Mouse (Mus musculus): Measurements from ENCODE around the gene Zbp1. TPM values are rescaled to one million over a fixed set of nuclear protein-coding genes. Genes with fewer than 3 reads are reported as not detected.

Zbp1 gene
- total RNA-seq, 4 experiments from 2014 or later, result 0.31 to 0.52 (median 0.46) TPM; not detected in 1

GRCm38 (mm10) chr2:173179046-173179445 is 39.7 kb downstream of the Zbp1 start:
- DNase-seq (ENCODE audit: low spot score), result no peak

DNA sequence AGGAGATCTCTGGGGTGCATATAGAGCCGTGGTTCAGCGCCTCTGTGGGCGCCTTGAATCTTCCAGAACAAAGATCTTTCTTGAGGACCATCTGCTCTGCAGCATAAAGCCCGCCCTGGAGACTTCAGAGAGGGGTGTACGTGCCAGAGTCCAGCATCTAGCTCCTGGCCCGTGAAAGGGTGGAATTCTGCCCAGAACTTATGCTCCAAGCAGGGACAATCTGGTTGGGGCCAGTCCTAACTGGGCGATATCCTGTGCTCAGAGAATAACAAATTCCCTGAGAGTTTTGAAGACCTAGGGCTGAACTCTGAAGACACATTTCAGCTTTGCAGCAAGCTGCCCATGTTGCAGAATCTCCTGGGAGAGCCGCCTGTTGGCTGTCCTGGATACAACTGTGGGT is 40.8 kb downstream of the Zbp1 start:
- DNase-seq (ENCODE audit: low spot score), result peak; percentile 23

- no peak for DNase-seq (ENCODE audit: low spot score)
These were observed 41.2 kb downstream of the Zbp1 start for GRCm38 (mm10) chr2:173177481-173177880.

DNA sequence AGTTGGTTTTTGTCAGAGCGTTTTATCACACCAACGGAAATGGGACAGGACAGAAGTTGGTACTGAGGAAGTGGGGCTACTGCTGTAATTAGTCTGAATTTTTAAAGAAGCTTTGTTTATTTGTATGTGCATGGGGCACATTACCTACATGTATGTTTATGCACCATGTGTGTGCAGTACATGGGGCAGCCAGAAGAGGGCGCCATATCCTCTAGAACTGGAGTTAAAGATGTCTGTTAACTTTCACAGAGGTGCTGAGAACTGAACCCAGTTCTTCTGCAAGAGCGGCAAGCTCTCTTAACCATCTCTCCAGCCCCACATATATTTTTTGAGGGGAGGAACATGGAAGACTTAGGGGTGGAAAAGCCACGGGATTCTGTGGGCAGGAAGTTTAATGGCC is 43.0 kb downstream of the Zbp1 start:
- DNase-seq (ENCODE audit: low spot score), result no peak

DNA sequence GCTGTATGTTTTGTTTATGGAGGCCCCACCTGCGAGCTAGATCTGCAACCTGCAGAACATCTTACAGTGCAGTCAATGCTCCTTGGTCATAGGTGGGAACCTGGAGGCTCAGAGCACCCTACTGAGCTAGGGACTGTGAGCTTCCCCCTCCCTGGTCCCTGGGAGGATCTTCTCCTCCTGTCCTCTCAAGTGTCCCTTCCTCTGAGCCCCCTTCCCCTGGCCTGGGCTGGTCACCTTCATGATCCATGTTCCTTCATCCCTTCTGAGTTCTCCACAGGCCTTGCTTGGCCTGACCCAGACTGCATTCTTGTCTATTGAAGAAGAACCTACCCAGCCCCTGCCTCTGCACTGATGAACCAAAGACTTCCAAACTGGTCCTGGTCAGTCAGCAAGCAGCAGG is 44.2 kb downstream of the Zbp1 start:
- DNase-seq (ENCODE audit: low spot score), result no peak

GRCm38 (mm10) chr2:173173521-173174511 is 44.9 kb downstream of the Zbp1 start:
- peak; percentile 41 for DNase-seq (ENCODE audit: low spot score)

- DNase-seq (ENCODE audit: low spot score), result no peak
These were observed 45.7 kb downstream of the Zbp1 start for GRCm38 (mm10) chr2:173173008-173173407.

- no peak for DNase-seq (ENCODE audit: low spot score)
These were observed 46.3 kb downstream of the Zbp1 start for GRCm38 (mm10) chr2:173172386-173172785.

- DNase-seq (ENCODE audit: low spot score), result no peak
These were observed 46.8 kb downstream of the Zbp1 start for GRCm38 (mm10) chr2:173171956-173172355.

DNA sequence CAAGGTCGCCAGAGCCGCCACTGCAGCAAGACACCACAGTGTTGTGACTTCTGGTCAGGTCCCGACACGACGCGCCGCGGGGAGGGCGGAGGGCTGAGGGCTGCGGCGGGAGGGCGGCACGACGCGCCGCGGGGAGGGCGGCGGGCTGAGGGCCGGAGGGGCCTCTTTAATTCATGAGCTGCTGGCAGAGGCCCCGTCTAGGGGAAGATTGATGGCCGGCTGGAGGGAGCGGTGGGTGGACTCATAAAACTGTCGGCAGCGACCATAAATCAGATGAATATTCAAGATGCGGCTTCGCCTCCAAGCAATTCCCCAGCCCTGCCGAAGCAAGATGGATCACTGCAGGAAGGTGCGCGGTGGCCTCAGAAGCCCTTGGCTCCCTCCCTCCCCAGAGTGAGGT is 47.3 kb downstream of the Zbp1 start:
- no peak for DNase-seq (ENCODE audit: low spot score)

DNA sequence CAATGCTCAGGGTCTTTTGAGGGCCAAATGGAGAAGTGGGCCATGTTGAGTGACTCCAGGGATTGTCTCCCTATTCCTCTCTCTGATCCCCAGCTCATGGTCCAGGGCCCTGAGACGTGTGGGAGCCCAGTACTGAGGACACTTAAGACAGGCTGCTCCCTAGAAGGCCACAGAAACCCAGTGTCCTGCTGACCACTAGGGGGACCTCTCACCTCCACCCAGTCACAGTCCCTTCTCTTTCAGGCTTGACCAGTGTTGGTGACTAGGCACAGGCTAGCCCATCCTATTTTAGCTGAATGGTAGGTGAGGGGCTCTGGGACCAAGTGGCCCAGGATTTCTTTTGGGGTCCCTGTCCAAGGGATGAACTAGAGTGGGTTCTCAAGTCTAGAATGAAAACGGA is 48.0 kb downstream of the Zbp1 start:
- no peak for DNase-seq (ENCODE audit: low spot score)

GRCm38 (mm10) chr2:173170081-173170480 is 48.6 kb downstream of the Zbp1 start:
- no peak for DNase-seq (ENCODE audit: low spot score)

GRCm38 (mm10) chr2:173168411-173168851 is 50.3 kb downstream of the Zbp1 start:
- peak; percentile 55 for DNase-seq (ENCODE audit: low spot score)

DNA sequence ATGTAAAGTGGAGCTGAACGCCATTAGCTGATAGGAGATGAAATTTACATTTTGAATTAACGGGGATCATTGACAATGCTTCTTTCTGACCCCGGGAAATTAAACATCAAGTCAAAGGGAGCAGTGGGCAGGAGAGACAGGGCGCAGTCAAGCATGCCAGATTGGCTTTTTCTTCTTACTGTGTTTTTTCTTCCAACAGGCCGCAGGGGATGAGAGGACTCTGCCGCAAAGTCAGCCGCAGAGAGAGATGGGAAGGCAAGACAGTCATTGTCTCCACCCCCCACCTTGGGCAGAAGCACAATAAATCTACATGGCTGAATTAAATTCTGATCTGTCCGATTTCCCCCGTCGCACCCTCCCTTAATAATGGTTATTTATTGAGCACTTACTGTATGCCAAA is 53.4 kb downstream of the Zbp1 start:
- no peak for DNase-seq (ENCODE audit: low spot score)

- DNase-seq (ENCODE audit: low spot score), result no peak
These were observed 53.8 kb downstream of the Zbp1 start for GRCm38 (mm10) chr2:173164946-173165345.

GRCm38 (mm10) chr2:173164358-173164757 is 54.4 kb downstream of the Zbp1 start:
- no peak for DNase-seq (ENCODE audit: low spot score)

DNA sequence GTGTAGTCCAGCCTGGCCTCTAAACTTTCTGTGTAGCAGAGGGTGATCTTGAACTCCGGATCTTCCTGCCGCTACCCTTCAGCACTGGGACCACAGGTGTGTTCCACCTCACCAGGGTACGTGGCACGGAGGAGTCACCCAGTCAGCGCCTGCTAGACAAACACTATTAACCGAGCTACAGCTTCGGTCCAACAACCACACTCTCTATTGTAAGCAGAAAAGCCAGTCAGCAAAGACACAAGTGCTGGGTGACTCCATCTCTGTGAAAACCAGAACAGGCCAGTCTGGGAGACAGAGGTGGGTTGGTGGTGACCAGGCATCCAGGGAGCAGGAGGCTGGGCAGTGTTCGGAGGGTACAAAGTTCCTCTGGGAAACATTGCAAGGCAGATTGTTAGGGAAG is 55.3 kb downstream of the Zbp1 start:
- no peak for DNase-seq (ENCODE audit: low spot score)

GRCm38 (mm10) chr2:173159354-173160311 is 59.1 kb downstream of the Zbp1 start:
- peak; percentile 41 for DNase-seq (ENCODE audit: low spot score)

DNA sequence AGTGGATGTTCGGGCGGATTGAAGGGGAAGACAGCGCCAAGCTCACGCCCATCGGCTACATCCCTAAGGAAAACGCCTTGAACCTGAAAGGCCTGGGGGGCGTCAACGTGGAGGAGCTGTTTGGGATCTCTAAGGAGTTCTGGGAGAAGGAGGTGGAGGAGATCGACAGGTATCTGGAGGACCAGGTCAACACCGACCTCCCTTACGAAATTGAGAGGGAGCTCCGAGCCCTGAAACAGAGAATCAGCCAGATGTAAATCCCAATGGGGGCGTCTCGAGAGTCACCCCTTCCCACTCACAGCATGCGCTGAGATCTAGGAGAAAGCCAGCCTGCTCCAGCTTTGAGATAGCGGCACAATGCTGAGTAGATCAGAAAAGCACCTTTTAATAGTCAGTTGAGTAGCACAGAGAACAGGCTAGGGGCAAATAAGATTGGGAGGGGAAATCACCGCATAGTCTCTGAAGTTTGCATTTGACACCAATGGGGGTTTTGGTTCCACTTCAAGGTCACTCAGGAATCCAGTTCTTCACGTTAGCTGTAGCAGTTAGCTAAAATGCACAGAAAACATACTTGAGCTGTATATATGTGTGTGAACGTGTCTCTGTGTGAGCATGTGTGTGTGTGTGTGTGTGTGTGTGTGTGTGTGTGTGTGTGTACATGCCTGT is 60.2 kb downstream of the Zbp1 start:
- DNase-seq (ENCODE audit: low spot score), result no peak

GRCm38 (mm10) chr2:173157871-173158270 is 60.9 kb downstream of the Zbp1 start:
- DNase-seq (ENCODE audit: low spot score), result no peak

DNA sequence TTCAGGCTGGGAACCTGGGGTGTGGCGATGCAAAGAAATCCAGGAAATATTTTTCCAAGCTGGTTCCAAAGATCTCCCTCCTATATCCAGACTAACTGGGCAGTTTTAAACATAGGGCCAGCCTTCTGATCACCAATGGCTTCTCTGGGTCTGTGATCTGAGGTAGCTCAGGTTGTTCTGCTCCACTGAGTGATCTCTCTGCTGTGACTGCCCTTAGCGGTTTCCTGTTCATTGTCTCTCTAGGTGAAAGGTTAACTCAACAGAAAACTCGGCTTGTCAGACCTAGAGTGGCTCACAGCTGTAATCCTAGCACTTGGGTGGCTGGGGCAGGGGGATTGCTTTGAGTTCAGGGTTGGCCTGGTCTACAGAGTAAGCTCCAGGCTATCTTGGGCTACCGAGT is 61.3 kb downstream of the Zbp1 start:
- DNase-seq (ENCODE audit: low spot score), result no peak

- DNase-seq (ENCODE audit: low spot score), result no peak
These were observed 61.8 kb downstream of the Zbp1 start for GRCm38 (mm10) chr2:173156923-173157322.
